Mouse (Mus musculus): ENCODE measurements around the gene Dnm3. TPM values are rescaled to one million over a fixed set of nuclear protein-coding genes. Genes with fewer than 3 reads are reported as not detected.

The Dnm3 gene
- polyA plus RNA-seq, 1 experiment from 2014 or later = 11.3 TPM

DNA sequence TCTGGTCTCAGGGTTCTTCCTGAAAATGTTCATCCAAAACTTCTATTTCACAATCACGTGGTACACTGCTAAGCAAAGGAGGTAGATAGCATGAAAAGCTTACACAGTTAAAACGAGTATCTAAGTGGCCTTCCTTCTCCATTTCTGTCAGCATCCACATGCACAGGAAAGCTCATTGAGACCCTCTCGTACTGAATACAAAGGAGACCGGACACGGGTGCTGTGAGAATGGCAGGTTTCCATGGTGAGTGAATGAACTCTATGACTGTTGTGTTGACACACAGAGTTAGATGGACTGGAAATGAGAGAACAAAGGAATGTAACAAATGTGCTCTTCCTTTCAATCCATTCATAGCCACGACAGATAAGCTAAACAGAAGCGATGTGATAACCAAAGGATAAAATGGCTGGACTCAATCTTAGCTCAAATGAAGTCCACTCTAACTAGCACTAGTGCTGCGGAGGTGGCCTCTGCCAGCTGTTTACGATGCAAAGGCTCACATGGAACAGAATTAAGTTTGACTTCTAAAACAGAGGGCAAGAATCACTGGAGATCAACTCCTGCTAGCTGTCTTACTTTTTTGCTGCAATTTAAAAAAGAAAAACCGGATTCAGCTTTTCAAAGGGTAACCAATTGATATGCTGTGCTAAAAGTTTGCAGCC is 268.2 kb downstream of the Dnm3 start:
- DNase-seq (ENCODE audit: low spot score) (no peak), ATAC-seq (replicated peaks; ENCODE audit: insufficient number of reproducible peaks, low FRiP score, low TSS enrichment, low read depth) (peak; percentile 61; the same call in 1 of the 2 replicates)
- Histone ChIP-seq H3K4me2 (ENCODE audit: low read depth, low read length) (peak overlapping the region; percentile 2; the same call in 1 of the 2 replicates), H3K36me3 (replicated peaks; ENCODE audit: control insufficient read depth, insufficient read depth, low read depth, low read length) (no peaks in the 10 kb centered on the region), H3K4me3 (ENCODE audit: low read depth, low read length) (no peak overlapping the region), H3K4me1 (ENCODE audit: control insufficient read depth, insufficient read depth, low read length) (no peaks in the 10 kb centered on the region), H3K9ac (replicated peaks; ENCODE audit: low read length) (no peak overlapping the region), H3K27ac (replicated peaks; ENCODE audit: low read depth, low read length) (peak overlapping the region; percentile 72; the same call in 1 of the 2 replicates), H3K27me3 (ENCODE audit: control insufficient read depth, insufficient read depth, low read length) (no peaks in the 10 kb centered on the region), H3K9me3 (replicated peaks; ENCODE audit: control insufficient read depth, low read length) (no peaks in the 10 kb centered on the region)
- WGBS = 61% methylated on average over 10 of the region's 10 CpGs

DNA sequence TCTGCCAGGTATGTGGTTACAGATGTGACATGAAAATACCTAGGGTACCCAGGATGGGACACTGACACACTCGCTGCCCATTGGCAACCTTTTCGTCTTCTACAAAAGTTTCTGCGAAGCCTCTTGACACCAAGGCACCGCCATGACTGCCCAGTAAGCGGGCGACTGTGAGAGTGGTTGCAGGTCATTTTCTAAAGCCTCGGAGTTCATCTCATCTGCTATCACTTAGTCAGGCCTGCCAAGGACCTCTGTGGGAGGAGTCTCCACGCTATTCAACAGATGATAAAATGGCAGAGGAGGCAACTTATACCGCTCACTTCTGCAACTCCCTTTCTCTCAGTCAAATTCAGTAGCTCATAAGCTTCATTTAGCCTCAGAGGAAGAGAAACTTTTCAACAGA is 268.8 kb downstream of the Dnm3 start:
- H3K27ac ChIP-seq (replicated peaks; ENCODE audit: low read depth, low read length) = peak overlapping the region; percentile 72
- peak; percentile 31 for DNase-seq (ENCODE audit: low spot score)
- 75% methylated on average over 9 of the region's 9 CpGs for WGBS
- H3K9me3 ChIP-seq (replicated peaks; ENCODE audit: control insufficient read depth, low read length) = no peaks in the 10 kb centered on the region
- H3K4me1 ChIP-seq (ENCODE audit: control insufficient read depth, insufficient read depth, low read length) = no peaks in the 10 kb centered on the region
- no peak overlapping the region for H3K9ac ChIP-seq (replicated peaks; ENCODE audit: low read length)
- ATAC-seq (replicated peaks; ENCODE audit: insufficient number of reproducible peaks, low FRiP score, low TSS enrichment, low read depth) = no peak
- no peaks in the 10 kb centered on the region for H3K36me3 ChIP-seq (replicated peaks; ENCODE audit: control insufficient read depth, insufficient read depth, low read depth, low read length)
- H3K27me3 ChIP-seq (ENCODE audit: control insufficient read depth, insufficient read depth, low read length) = no peaks in the 10 kb centered on the region
- H3K4me3 ChIP-seq (ENCODE audit: low read depth, low read length) = no peak overlapping the region
- no peak overlapping the region for H3K4me2 ChIP-seq (ENCODE audit: low read depth, low read length)

DNA sequence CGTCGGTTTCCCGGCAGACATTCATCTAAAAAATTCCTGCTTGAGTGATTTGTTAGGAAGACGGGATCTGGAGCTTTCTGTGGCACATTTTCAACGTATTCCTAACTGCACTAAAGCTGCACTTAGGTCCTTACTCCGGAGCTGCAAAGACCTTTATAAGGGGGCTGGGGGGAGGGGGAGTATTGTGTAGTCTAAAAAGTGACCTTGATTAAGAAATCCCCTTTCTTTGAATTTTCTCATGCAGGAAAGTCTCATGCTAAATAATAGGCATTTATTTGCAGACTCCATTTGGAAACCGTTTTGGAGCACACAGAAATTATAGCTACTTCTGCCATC is 270.2 kb downstream of the Dnm3 start:
- no peaks in the 10 kb centered on the region for H3K9me3 ChIP-seq (replicated peaks; ENCODE audit: control insufficient read depth, low read length)
- peak overlapping the region; percentile 72 for H3K27ac ChIP-seq (replicated peaks; ENCODE audit: low read depth, low read length)
- peak; percentile 77 for DNase-seq (ENCODE audit: low spot score)
- no peaks in the 10 kb centered on the region for H3K27me3 ChIP-seq (ENCODE audit: control insufficient read depth, insufficient read depth, low read length)
- ATAC-seq (replicated peaks; ENCODE audit: insufficient number of reproducible peaks, low FRiP score, low TSS enrichment, low read depth) = no peak
- no peaks in the 10 kb centered on the region for H3K36me3 ChIP-seq (replicated peaks; ENCODE audit: control insufficient read depth, insufficient read depth, low read depth, low read length)
- H3K9ac ChIP-seq (replicated peaks; ENCODE audit: low read length) = no peak overlapping the region
- H3K4me1 ChIP-seq (ENCODE audit: control insufficient read depth, insufficient read depth, low read length) = no peaks in the 10 kb centered on the region
- H3K4me2 ChIP-seq (ENCODE audit: low read depth, low read length) = no peak overlapping the region
- WGBS = 28% methylated on average over 7 of the region's 7 CpGs
- H3K4me3 ChIP-seq (ENCODE audit: low read depth, low read length) = no peak overlapping the region

DNA sequence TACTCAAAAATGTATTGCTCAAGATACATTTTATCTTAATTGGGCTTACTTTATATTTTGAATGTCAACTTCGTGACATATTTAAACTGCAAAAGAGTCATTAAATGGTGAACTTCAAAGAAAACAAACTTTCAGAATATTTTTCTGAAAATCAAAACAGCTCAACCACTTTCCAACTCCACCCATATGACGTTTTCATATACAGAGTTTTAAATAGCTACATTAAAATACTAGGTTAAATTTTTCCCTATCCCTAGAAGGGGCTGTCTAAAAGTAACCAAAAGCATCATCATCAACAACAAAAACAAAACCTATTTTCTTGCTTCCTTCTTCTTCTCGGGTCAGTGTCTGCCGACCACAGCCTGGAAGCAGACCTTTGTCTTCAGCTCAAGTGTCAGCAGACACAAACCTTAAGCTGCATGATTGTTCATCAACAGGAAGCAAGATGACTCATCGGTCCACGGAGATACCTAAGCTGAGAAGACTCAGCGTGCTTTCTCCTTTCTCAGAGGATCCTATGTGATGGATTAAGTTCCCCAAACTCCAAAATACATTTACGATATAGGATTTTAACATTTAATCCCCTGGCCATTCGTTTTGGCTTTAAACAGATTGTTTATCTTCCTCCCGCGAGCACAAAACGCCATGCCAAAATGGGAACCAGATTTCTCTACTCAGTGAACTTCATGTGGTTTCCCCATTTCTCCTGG is 270.7 kb downstream of the Dnm3 start:
- 33% methylated on average over 12 of the region's 12 CpGs for WGBS
- no peak overlapping the region for H3K4me2 ChIP-seq (ENCODE audit: low read depth, low read length)
- peak overlapping the region; percentile 72 for H3K27ac ChIP-seq (replicated peaks; ENCODE audit: low read depth, low read length)
- H3K9ac ChIP-seq (replicated peaks; ENCODE audit: low read length) = no peak overlapping the region
- no peaks in the 10 kb centered on the region for H3K4me1 ChIP-seq (ENCODE audit: control insufficient read depth, insufficient read depth, low read length)
- H3K4me3 ChIP-seq (ENCODE audit: low read depth, low read length) = no peak overlapping the region
- DNase-seq (ENCODE audit: low spot score) (no peak), ATAC-seq (replicated peaks; ENCODE audit: insufficient number of reproducible peaks, low FRiP score, low TSS enrichment, low read depth) (no peak)
- H3K9me3 ChIP-seq (replicated peaks; ENCODE audit: control insufficient read depth, low read length) = no peaks in the 10 kb centered on the region
- H3K36me3 ChIP-seq (replicated peaks; ENCODE audit: control insufficient read depth, insufficient read depth, low read depth, low read length) = no peaks in the 10 kb centered on the region
- no peaks in the 10 kb centered on the region for H3K27me3 ChIP-seq (ENCODE audit: control insufficient read depth, insufficient read depth, low read length)

DNA sequence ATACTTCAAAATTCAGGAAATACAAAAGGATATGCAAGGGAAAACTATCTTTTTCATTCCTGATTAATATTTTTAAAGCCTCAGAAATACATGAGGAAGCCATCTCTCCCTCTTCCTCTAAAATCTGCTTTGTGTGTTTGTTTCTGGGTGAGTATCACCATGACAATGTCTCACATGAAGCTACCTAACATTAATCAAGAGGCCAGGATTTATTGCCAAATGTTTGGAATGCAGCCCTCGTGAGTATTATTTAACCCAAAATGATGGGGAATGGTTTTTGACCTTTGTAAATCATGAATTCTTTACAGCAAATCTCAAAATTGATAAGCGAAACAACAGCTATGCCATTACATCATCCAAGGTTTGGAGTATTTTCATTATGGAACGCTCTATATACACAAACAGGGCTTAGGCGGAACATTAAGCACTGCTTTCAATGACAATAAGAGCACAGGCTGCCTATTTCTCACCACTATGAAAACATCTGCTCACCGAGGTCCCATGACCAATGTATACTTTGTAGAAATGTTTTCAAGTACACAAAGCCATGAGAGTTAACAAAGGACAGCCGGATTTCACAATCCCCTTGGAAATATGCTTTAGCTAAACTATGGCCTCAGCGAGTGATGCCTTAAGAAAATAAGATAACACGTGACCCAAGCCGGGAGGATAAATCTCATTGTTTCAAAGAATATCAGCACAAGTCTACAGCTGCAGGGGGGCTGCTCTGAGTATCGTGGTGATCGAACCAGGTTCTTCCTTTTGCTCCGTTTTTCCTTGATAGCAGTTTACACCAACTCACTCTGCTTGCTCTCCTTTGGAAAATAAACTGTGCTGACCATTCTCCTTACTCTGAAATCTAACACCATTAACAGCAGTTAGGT is 275.1 kb downstream of the Dnm3 start:
- DNase-seq (ENCODE audit: low spot score) (no peak), ATAC-seq (replicated peaks; ENCODE audit: insufficient number of reproducible peaks, low FRiP score, low TSS enrichment, low read depth) (no peak)
- no peaks in the 10 kb centered on the region for H3K9me3 ChIP-seq (replicated peaks; ENCODE audit: control insufficient read depth, low read length)
- H3K9ac ChIP-seq (replicated peaks; ENCODE audit: low read length) = no peak overlapping the region
- no peaks in the 10 kb centered on the region for H3K36me3 ChIP-seq (replicated peaks; ENCODE audit: control insufficient read depth, insufficient read depth, low read depth, low read length)
- H3K27me3 ChIP-seq (ENCODE audit: control insufficient read depth, insufficient read depth, low read length) = no peaks in the 10 kb centered on the region
- no peak overlapping the region for H3K27ac ChIP-seq (replicated peaks; ENCODE audit: low read depth, low read length)
- WGBS = 67% methylated on average over 12 of the region's 12 CpGs
- no peak overlapping the region for H3K4me3 ChIP-seq (ENCODE audit: low read depth, low read length)
- H3K4me2 ChIP-seq (ENCODE audit: low read depth, low read length) = no peak overlapping the region
- no peaks in the 10 kb centered on the region for H3K4me1 ChIP-seq (ENCODE audit: control insufficient read depth, insufficient read depth, low read length)

DNA sequence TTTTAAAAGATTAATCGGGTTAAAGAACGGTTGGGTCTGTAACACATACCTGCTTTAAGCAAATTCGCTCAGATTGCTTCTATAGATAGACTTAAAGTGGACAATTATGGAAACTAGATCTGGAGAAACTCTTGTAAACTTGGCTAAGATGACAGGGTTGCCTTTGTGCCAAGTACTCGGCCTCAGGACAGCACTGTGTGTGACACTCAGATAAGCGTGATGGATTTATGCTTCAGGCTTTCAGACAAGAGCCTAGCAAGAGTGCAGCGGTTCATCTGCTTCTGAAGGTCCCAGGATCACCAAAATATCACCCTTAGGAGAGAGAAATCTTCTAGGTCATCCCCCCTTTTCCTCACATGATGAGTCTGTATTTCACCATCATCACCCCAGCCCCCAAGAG is 277.4 kb downstream of the Dnm3 start:
- WGBS = 81% methylated on average over 6 of the region's 6 CpGs
- DNase-seq (ENCODE audit: low spot score) (no peak), ATAC-seq (replicated peaks; ENCODE audit: insufficient number of reproducible peaks, low FRiP score, low TSS enrichment, low read depth) (no peak)
- Histone ChIP-seq H3K9me3 (replicated peaks; ENCODE audit: control insufficient read depth, low read length) (no peaks in the 10 kb centered on the region), H3K27ac (replicated peaks; ENCODE audit: low read depth, low read length) (no peak overlapping the region), H3K4me2 (ENCODE audit: low read depth, low read length) (no peak overlapping the region), H3K4me1 (ENCODE audit: control insufficient read depth, insufficient read depth, low read length) (no peaks in the 10 kb centered on the region), H3K9ac (replicated peaks; ENCODE audit: low read length) (no peak overlapping the region), H3K36me3 (replicated peaks; ENCODE audit: control insufficient read depth, insufficient read depth, low read depth, low read length) (no peaks in the 10 kb centered on the region), H3K4me3 (ENCODE audit: low read depth, low read length) (no peak overlapping the region), H3K27me3 (ENCODE audit: control insufficient read depth, insufficient read depth, low read length) (no peaks in the 10 kb centered on the region)

DNA sequence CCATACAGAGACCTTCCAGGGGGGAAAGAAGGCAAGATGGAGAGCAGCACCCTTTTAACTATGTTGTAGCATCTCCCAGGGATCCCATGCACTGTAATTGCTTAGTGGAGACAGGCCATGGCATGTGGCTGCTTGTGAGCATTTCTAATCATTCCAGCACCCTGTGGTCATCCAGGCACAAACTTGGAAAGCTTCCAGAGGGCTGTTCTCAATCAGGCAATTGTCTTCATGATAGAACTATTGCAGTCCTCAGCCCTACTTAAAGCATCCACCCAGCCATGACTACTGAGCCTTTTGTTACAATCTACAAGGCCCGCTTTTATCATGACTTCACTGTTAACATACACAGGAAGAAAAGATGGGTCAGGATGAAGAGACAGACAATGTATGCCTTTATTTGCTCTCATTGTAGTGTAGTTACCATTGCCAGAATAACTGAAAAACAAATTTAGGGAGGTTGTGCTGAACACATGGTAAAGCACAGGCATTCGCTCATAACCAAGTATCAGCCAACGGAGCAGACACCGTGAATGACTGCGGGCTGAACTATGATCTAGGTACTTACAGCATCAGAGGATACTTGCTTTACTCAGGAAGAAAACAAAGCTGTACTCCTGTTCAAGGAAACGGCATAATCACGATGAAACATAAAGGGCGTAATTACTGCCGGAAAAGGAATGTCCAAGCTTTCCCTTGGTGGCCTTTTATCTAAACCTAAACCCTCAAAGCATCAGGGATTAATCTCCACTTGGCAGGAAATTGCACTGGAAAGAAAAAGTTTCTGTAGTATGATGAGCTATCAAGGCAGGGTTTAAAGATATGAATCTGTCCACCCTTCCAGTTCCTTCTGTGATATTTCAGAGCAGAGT is 280.8 kb downstream of the Dnm3 start:
- Histone ChIP-seq H3K9ac (replicated peaks; ENCODE audit: low read length) (no peak overlapping the region), H3K36me3 (replicated peaks; ENCODE audit: control insufficient read depth, insufficient read depth, low read depth, low read length) (no peaks in the 10 kb centered on the region), H3K27me3 (ENCODE audit: control insufficient read depth, insufficient read depth, low read length) (no peaks in the 10 kb centered on the region), H3K4me2 (ENCODE audit: low read depth, low read length) (no peak overlapping the region), H3K9me3 (replicated peaks; ENCODE audit: control insufficient read depth, low read length) (no peaks in the 10 kb centered on the region), H3K4me3 (ENCODE audit: low read depth, low read length) (no peak overlapping the region), H3K4me1 (ENCODE audit: control insufficient read depth, insufficient read depth, low read length) (no peaks in the 10 kb centered on the region), H3K27ac (replicated peaks; ENCODE audit: low read depth, low read length) (no peak overlapping the region; the same call in 1 of the 2 replicates)
- no peak; the same call in 1 of the 2 replicates for ATAC-seq (replicated peaks; ENCODE audit: insufficient number of reproducible peaks, low FRiP score, low TSS enrichment, low read depth)
- WGBS = 62% methylated on average over 9 of the region's 9 CpGs
- DNase-seq (ENCODE audit: low spot score) = peak; percentile 33
